Comparison of ENCODE assay signal across 9 mouse cellular contexts in the genomic region with DNA sequence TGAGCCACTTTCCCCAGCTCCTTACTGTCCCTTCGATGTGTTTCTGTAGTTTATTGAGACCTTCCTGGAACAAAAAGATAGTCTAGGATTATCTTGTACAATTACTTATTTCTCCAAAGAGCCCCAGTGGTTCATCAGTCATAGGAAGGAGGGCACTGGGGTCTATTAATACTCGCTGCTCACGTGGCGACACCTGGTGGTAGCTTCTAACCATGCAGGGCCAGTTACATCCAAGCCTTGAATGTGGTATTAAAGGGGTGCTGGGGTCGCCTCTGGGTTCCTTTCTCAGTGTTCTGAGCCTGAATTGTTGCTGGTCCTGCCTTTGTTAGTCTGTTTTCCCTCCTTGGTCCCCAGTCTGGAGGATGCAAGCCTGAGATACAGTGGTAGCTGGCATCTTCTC. TPM values are rescaled to one million over a fixed set of nuclear protein-coding genes. Genes with fewer than 3 reads are reported as not detected.
DNase-seq lines count a peak whose midpoint lies in the region; ATAC-seq and TF ChIP-seq lines count a peak whose summit lies in the region.
"Had no signal": no experiment of that assay in that cellular context is flagged by ENCODE, and none has a peak within 500 bp of the region (broad histone marks: within the 10 kb centered on the region; RNA-seq: fewer than 3 reads in every experiment).

No protein-coding gene starts in this region.

- no peak overlapping the region for H3K9ac ChIP-seq in forebrain, embryonic 12.5 days
- no peak overlapping the region for H3K9ac ChIP-seq in kidney, postnatal 0 days (ENCODE audit: low read depth, low read length)
- H3K9ac ChIP-seq: limb, embryonic 13.5 days had no signal

- peak; percentile 96 for TF ChIP-seq CTCF in kidney, postnatal 0 days (IDR thresholded peaks at IDR 0.05; ENCODE audit: low read depth)

- H3K27me3 ChIP-seq in forebrain, embryonic 10.5 days (ENCODE audit: poor library complexity, severe bottlenecking): no peaks in the 10 kb centered on the region
- H3K27me3 ChIP-seq in forebrain, embryonic 12.5 days: peaks cover 4% of the 10 kb centered on the region; the same call in 1 of the 2 replicates
- H3K27me3 ChIP-seq in kidney, postnatal 0 days (ENCODE audit: insufficient read depth, low read length): no peaks in the 10 kb centered on the region

- no peak for ATAC-seq in forebrain, embryonic 12.5 days (ENCODE audit: low FRiP score)
- peak; percentile 68 for ATAC-seq in frontal cortex, adult (ENCODE audit: low TSS enrichment)
- ATAC-seq in kidney, postnatal 0 days (replicated peaks; ENCODE audit: low FRiP score, low read depth): no peak

- H3K9me3 ChIP-seq in forebrain, embryonic 10.5 days: no peaks in the 10 kb centered on the region
- no peaks in the 10 kb centered on the region for H3K9me3 ChIP-seq in forebrain, embryonic 12.5 days
- no peaks in the 10 kb centered on the region for H3K9me3 ChIP-seq in kidney, postnatal 0 days (replicated peaks; ENCODE audit: low read length)
- H3K9me3 ChIP-seq: limb, embryonic 13.5 days had no signal

- no peaks in the 10 kb centered on the region for H3K36me3 ChIP-seq in forebrain, embryonic 10.5 days (replicated peaks)
- no peaks in the 10 kb centered on the region for H3K36me3 ChIP-seq in forebrain, embryonic 12.5 days (replicated peaks)
- H3K36me3 ChIP-seq in kidney, postnatal 0 days (ENCODE audit: insufficient read depth, low read length): no peaks in the 10 kb centered on the region
- H3K36me3 ChIP-seq: limb, embryonic 13.5 days had no signal

- 6% methylated on average over 5 of the region's 5 CpGs for WGBS in forebrain, embryonic 10.5 days
- 8% methylated on average over 5 of the region's 5 CpGs for WGBS in forebrain, embryonic 12.5 days
- 6% methylated on average over 5 of the region's 5 CpGs for WGBS in kidney, postnatal 0 days

- H3K27ac ChIP-seq in forebrain, embryonic 10.5 days: no peak overlapping the region
- no peak overlapping the region for H3K27ac ChIP-seq in forebrain, embryonic 12.5 days
- H3K27ac ChIP-seq in kidney, postnatal 0 days: no peak overlapping the region
- H3K27ac ChIP-seq: limb, embryonic 13.5 days had no signal

- no peak overlapping the region for H3K4me3 ChIP-seq in forebrain, embryonic 10.5 days
- H3K4me3 ChIP-seq in forebrain, embryonic 12.5 days (replicated peaks): no peak overlapping the region
- no peak overlapping the region for H3K4me3 ChIP-seq in kidney, postnatal 0 days (replicated peaks; ENCODE audit: low read depth, low read length)
- H3K4me3 ChIP-seq: limb, embryonic 13.5 days had no signal

- H3K4me1 ChIP-seq in forebrain, embryonic 10.5 days: 0 out of 2 replicates have a peak, but pooled peaks cover 4% of the 10 kb centered on the region
- H3K4me1 ChIP-seq in forebrain, embryonic 12.5 days: no peaks in the 10 kb centered on the region
- no peaks in the 10 kb centered on the region for H3K4me1 ChIP-seq in kidney, postnatal 0 days (replicated peaks; ENCODE audit: insufficient read depth, low read length)

- DNase-seq in forebrain, embryonic 10.5 days (ENCODE audit: extremely low spot score, low spot score): peak; percentile 71
- DNase-seq in B cell, adult 2 months: peak; percentile 65 to 67
- peak; percentile 69 for DNase-seq in brain, adult 2 months (ENCODE audit: low read depth, low spot score)
- peak; percentile 87 for DNase-seq in kidney, postnatal 0 days (ENCODE audit: low spot score)
- DNase-seq in lung, postnatal 14 days: peak; percentile 73
- peak; percentile 16 to 70 for DNase-seq in spleen, postnatal 10 days (ENCODE audit: low spot score in 2 of 2)

- no peak overlapping the region for H3K4me2 ChIP-seq in forebrain, embryonic 12.5 days
- no peak overlapping the region for H3K4me2 ChIP-seq in kidney, postnatal 0 days (ENCODE audit: low read length)
- H3K4me2 ChIP-seq: limb, embryonic 13.5 days had no signal

RNA-seq across cellular contexts. Expression of gene Dysf, which starts 52.9 kb away (rescaled TPM):
- 3.9 and 4.6 TPM in 2 replicates for polyA plus RNA-seq in forebrain, embryonic 10.5 days (2016; fragmentation: Nextera tagmentation; extraction: Ambion mirVana)
- 3.7 and 4.3 TPM in 2 replicates for polyA plus RNA-seq in forebrain, embryonic 12.5 days (2016; fragmentation: Nextera tagmentation; extraction: Ambion mirVana)
- 12.0 and 13.8 TPM in 2 replicates for polyA plus RNA-seq in kidney, postnatal 0 days (2015; fragmentation: Nextera tagmentation; extraction: Ambion mirVana)
